Comparison of ENCODE assay signal across 16 mouse cellular contexts in the genomic region with DNA sequence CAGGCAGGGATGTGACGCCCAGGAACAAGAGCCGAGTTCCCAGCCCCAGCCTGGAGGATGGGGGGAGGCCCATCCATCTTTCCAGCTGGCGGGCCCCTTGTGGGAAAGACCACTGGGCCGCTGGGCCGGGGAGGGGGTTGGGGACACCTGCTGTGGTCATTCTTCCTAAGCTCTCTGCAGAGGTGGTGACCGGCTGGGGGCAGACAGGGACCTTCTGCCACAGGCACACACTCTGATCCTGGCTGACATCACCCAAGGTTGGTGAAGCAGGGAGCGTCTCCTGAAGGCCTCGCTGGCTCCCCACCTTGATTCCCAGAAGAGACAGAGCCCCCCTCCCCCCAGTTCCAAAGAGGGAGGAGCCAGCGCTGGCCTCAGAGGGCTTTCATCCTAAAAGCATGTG. TPM values are rescaled to one million over a fixed set of nuclear protein-coding genes. Genes with fewer than 3 reads are reported as not detected.
DNase-seq lines count a peak whose midpoint lies in the region; ATAC-seq lines count a peak whose summit lies in the region.
"Had no signal": no experiment of that assay in that cellular context is flagged by ENCODE, and none has a peak within 500 bp of the region (broad histone marks: within the 10 kb centered on the region; RNA-seq: fewer than 3 reads in every experiment).

No protein-coding gene starts in this region.

- WGBS in hindbrain, embryonic 12.5 days, result 4% methylated on average over 9 of the region's 9 CpGs
- 4% methylated on average over 9 of the region's 9 CpGs for WGBS in hindbrain, embryonic 13.5 days
- under 1% methylated on average over 9 of the region's 9 CpGs for WGBS in neural tube, embryonic 12.5 days

- no peak overlapping the region for H3K27ac ChIP-seq in hindbrain, embryonic 12.5 days
- no peak overlapping the region for H3K27ac ChIP-seq in hindbrain, embryonic 13.5 days
- H3K27ac ChIP-seq in neural tube, embryonic 12.5 days, result no peak overlapping the region
- H3K27ac ChIP-seq: midbrain, embryonic 12.5 days had no signal

- no peaks in the 10 kb centered on the region for H3K36me3 ChIP-seq in hindbrain, embryonic 12.5 days
- no peaks in the 10 kb centered on the region for H3K36me3 ChIP-seq in hindbrain, embryonic 13.5 days
- H3K36me3 ChIP-seq in neural tube, embryonic 12.5 days, result no peaks in the 10 kb centered on the region
- H3K36me3 ChIP-seq: midbrain, embryonic 12.5 days had no signal

- H3K27me3 ChIP-seq in hindbrain, embryonic 12.5 days, result peaks cover 11% of the 10 kb centered on the region
- peaks cover 24% of the 10 kb centered on the region for H3K27me3 ChIP-seq in hindbrain, embryonic 13.5 days
- H3K27me3 ChIP-seq in neural tube, embryonic 12.5 days (replicated peaks), result no peaks in the 10 kb centered on the region

- peaks cover 8% of the 10 kb centered on the region for H3K4me1 ChIP-seq in hindbrain, embryonic 12.5 days
- peaks cover 6% of the 10 kb centered on the region; the same call in 1 of the 2 replicates for H3K4me1 ChIP-seq in hindbrain, embryonic 13.5 days (replicated peaks)
- H3K4me1 ChIP-seq in neural tube, embryonic 12.5 days, result peaks cover 9% of the 10 kb centered on the region; the same call in 1 of the 2 replicates

- no peaks in the 10 kb centered on the region for H3K9me3 ChIP-seq in hindbrain, embryonic 12.5 days (replicated peaks)
- no peaks in the 10 kb centered on the region for H3K9me3 ChIP-seq in hindbrain, embryonic 13.5 days
- H3K9me3 ChIP-seq in neural tube, embryonic 12.5 days, result no peaks in the 10 kb centered on the region
- H3K9me3 ChIP-seq: midbrain, embryonic 12.5 days had no signal

- DNase-seq in embryo, embryonic 11 days, result peak; percentile 69
- DNase-seq in gastrocnemius, postnatal 25 days, result peak; percentile 25
- no peak for DNase-seq in lung, adult 18-20 months
- no peak for DNase-seq in lung, postnatal 4 days
- DNase-seq: cerebellum, adult 9-10 months; heart, adult 18-20 months; heart, postnatal 10 days; kidney, adult 11 months; right cerebral cortex, postnatal 25 days had no signal

- peak; percentile 22; the same call in 1 of the 2 replicates for ATAC-seq in hindbrain, embryonic 12.5 days (ENCODE audit: low FRiP score)
- no peak for ATAC-seq in hindbrain, embryonic 13.5 days (ENCODE audit: low FRiP score)
- peak; percentile 29; the same call in 1 of the 2 replicates for ATAC-seq in neural tube, embryonic 12.5 days (ENCODE audit: low FRiP score, low read depth)
- ATAC-seq: forebrain, embryonic 16.5 days; lung, postnatal 0 days had no signal

- no peak overlapping the region for H3K4me3 ChIP-seq in hindbrain, embryonic 12.5 days
- H3K4me3 ChIP-seq in hindbrain, embryonic 13.5 days, result no peak overlapping the region
- H3K4me3 ChIP-seq in neural tube, embryonic 12.5 days, result no peak overlapping the region
- H3K4me3 ChIP-seq: midbrain, embryonic 12.5 days had no signal

- H3K9ac ChIP-seq in hindbrain, embryonic 12.5 days, result peak overlapping the region; percentile 43; the same call in 1 of the 2 replicates
- H3K9ac ChIP-seq in hindbrain, embryonic 13.5 days, result no peak overlapping the region
- H3K9ac ChIP-seq in neural tube, embryonic 12.5 days, result no peak overlapping the region
- H3K9ac ChIP-seq: midbrain, embryonic 12.5 days had no signal

- H3K4me2 ChIP-seq in hindbrain, embryonic 12.5 days (replicated peaks), result no peak overlapping the region
- no peak overlapping the region for H3K4me2 ChIP-seq in hindbrain, embryonic 13.5 days
- peak overlapping the region; percentile 6; the same call in 1 of the 2 replicates for H3K4me2 ChIP-seq in neural tube, embryonic 12.5 days (replicated peaks)
- H3K4me2 ChIP-seq: liver, embryonic 11.5 days; midbrain, embryonic 12.5 days had no signal

RNA-seq across cellular contexts. Expression of a gene that starts 44.4 kb away (rescaled TPM):
- not detected in 2 replicates for polyA plus RNA-seq in hindbrain, embryonic 12.5 days (2016; fragmentation: Nextera tagmentation; extraction: Ambion mirVana)
- polyA plus RNA-seq in hindbrain, embryonic 13.5 days (2015; fragmentation: Nextera tagmentation; extraction: Ambion mirVana), result not detected in 2 replicates
- not detected for total RNA-seq in gastrocnemius, postnatal 25 days (2021)
- polyA plus RNA-seq in neural tube, embryonic 12.5 days (2016; fragmentation: Nextera tagmentation; extraction: Ambion mirVana), result not detected in 2 replicates
- total RNA-seq: heart, adult 18-20 months; heart, postnatal 10 days had no signal
- polyA plus RNA-seq: forebrain, embryonic 16.5 days; liver, embryonic 11.5 days; lung, postnatal 0 days; midbrain, embryonic 12.5 days had no signal

Comparison
In these comparisons a context has a peak if more than half of its experiments do, and no peak if none do; other contexts are left out.
1. DNase-seq: peak in embryo, embryonic 11 days (single experiment) and gastrocnemius, postnatal 25 days (single experiment); none in lung, adult 18-20 months (0 of 2) and lung, postnatal 4 days (0 of 2).